Mouse (Mus musculus): ENCODE data around the gene Hist1h2bg.
"Not testable (repeated sequence)": the region's sequence is repeated elsewhere in the genome, so short reads cannot be mapped to it uniquely, and the experiment has no call there.

The Hist1h2bg gene

GRCm38 (mm10) chr13:23581408-23582218 is 10.4 kb downstream of the Hist1h2bg start, which contains the start of gene Hist1h4d:
Gene Hist1h4d, plus strand, starts transcription at chr13:23581598.
- in situ Hi-C loops (cut with MboI, MseI) = no loop called here

GRCm38 (mm10) chr13:23582219-23583056 is 11.2 kb downstream of the Hist1h2bg start:
- in situ Hi-C loops (cut with MboI, MseI) = no loop called here

- in situ Hi-C loops (cut with MboI, MseI) = no loop called here
Measured at GRCm38 (mm10) chr13:23583387-23584068, 12.3 kb downstream of the Hist1h2bg start.

- in situ Hi-C loops (cut with MboI, MseI) = no loop called here
Measured at GRCm38 (mm10) chr13:23584331-23584730, 13.1 kb downstream of the Hist1h2bg start.

GRCm38 (mm10) chr13:23585029-23585441 is 13.8 kb downstream of the Hist1h2bg start:
- in situ Hi-C loops (cut with MboI, MseI) = no loop called here

GRCm38 (mm10) chr13:23585442-23586098 is 14.4 kb downstream of the Hist1h2bg start:
- in situ Hi-C loops (cut with MboI, MseI) = not testable (repeated sequence)

- in situ Hi-C loops (cut with MboI, MseI) = no loop called here
Measured at GRCm38 (mm10) chr13:23586099-23586939, 15.1 kb downstream of the Hist1h2bg start.

- in situ Hi-C loops (cut with MboI, MseI) = no loop called here
Measured at GRCm38 (mm10) chr13:23586940-23587225, 15.7 kb downstream of the Hist1h2bg start.

GRCm38 (mm10) chr13:23591206-23591605 is 20.0 kb downstream of the Hist1h2bg start:
- in situ Hi-C loops (cut with MboI, MseI) = loop anchor here (5.0 kb wide), 1 partner anchor 159 kb away; no protein-coding TSS in a partner anchor

- in situ Hi-C loops (cut with MboI, MseI) = loop anchor here (5.0 kb wide), 1 partner anchor 160 kb away; no protein-coding TSS in a partner anchor
Measured at GRCm38 (mm10) chr13:23591886-23592285, 20.7 kb downstream of the Hist1h2bg start.

- in situ Hi-C loops (cut with MboI, MseI) = loop anchor here (5.0 kb wide), 1 partner anchor 160 kb away; no protein-coding TSS in a partner anchor
Measured at GRCm38 (mm10) chr13:23592614-23593013, 21.4 kb downstream of the Hist1h2bg start.

- in situ Hi-C loops (cut with MboI, MseI) = loop anchor here (5.0 kb wide), 1 partner anchor 161 kb away; no protein-coding TSS in a partner anchor
Measured at GRCm38 (mm10) chr13:23593051-23593770, 22.0 kb downstream of the Hist1h2bg start.

GRCm38 (mm10) chr13:23595185-23595584 is 24.0 kb downstream of the Hist1h2bg start:
- in situ Hi-C loops (cut with MboI, MseI) = no loop called here

- in situ Hi-C loops (cut with MboI, MseI) = no loop called here
Measured at GRCm38 (mm10) chr13:23595622-23596372, 24.6 kb downstream of the Hist1h2bg start.

GRCm38 (mm10) chr13:23597957-23598356 is 26.8 kb downstream of the Hist1h2bg start:
- in situ Hi-C loops (cut with MboI, MseI) = no loop called here

- in situ Hi-C loops (cut with MboI, MseI) = loop anchor here (10.0 kb wide), 2 partner anchors 748 to 1402 kb away; partner anchors contain the start of gene Vmn1r211
Measured at GRCm38 (mm10) chr13:23603182-23603699, 32.0 kb downstream of the Hist1h2bg start.

- in situ Hi-C loops (cut with MboI, MseI) = loop anchor here (10.0 kb wide), 2 partner anchors 750 to 1400 kb away; partner anchors contain the start of gene Vmn1r211
Measured at GRCm38 (mm10) chr13:23604452-23604851, 33.3 kb downstream of the Hist1h2bg start.

- in situ Hi-C loops (cut with MboI, MseI) = loop anchor here (10.0 kb wide), 2 partner anchors 750 to 1400 kb away; partner anchors contain the start of gene Vmn1r211
Measured at GRCm38 (mm10) chr13:23605052-23605451, 33.9 kb downstream of the Hist1h2bg start.

Data from T-helper 1 cell (primary cell).